Mouse (Mus musculus) hindlimb bud, embryonic 11.5 days (tissue): ENCODE measurements around the gene Stox2.
A peak's percentile ranks its signal among the peaks of the same experiment; 100 is the strongest.

Experiments used
- DNase-seq: peaks from one replicate; pipeline ENCODE4 v3.0.0-alpha.2; 2012; ENCODE audit warnings: low read depth, low spot score; ENCODE audit errors: extremely low spot score

Gene Stox2

GRCm38 (mm10) chr8:47243631-47244030 lies 202.5 kb downstream of the Stox2 start:
- no peak for DNase-seq

DNA sequence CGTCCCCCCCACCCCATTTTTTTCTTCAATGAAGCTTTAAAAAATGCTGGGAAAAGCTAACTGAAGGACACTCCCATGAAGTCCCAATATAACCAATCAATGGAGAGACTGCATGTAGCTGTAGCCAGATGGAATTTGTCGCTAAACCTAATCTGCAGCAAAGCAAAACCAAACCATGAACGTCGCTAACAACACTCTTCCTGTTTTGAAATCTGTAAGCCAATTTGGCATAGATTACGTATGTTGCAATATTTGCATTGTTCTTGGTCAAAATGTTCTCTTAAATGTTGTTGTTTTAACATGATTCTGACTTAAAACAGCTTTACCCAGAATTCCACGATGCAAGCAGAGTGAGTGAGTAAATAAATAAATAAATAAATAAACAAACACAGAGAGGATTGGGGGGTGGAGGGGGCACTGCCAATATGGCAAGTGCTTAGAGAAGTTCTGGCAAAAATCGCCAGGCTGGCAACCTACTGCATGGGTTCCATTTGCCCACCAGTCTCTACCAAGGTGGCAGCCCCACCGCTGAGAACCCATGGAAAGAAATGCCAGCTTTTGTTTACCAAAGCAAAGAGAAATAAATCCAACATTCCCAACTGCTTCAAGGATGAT lies 203.0 kb downstream of the Stox2 start:
- peak; percentile 10 for DNase-seq

GRCm38 (mm10) chr8:47242207-47243004 lies 203.8 kb downstream of the Stox2 start:
- peak; percentile 73 for DNase-seq

DNA sequence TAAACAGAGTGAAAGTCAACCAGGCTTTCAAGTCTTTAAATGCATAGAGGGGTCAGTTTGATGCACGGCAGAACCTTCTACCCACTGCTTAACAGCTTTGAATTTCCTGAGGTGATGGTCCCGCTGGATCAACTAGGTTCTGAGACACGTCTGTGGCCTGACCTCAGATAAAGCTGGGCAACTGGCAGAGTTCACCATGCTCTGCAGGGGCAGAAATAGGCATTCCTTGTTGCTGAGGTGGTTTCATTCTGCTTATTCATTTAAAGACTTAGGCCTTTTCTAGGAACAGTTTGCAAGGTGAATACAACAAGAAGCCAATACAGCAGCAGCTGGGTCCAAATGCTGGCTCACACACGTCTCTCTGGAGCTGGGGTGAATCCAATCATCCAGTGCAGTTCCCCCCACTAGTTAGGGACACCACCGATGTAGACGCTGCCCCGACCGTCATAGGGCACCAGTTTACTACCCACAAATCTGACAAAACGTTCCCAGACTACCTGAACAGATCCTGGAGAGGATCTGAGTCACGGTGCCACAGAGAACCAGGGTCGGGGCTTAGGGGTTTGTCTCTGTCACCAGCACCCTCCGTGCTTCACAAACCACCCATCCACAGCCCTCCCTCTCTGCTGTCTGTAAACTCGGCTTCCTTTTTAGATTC lies 204.6 kb downstream of the Stox2 start:
- no peak for DNase-seq

DNA sequence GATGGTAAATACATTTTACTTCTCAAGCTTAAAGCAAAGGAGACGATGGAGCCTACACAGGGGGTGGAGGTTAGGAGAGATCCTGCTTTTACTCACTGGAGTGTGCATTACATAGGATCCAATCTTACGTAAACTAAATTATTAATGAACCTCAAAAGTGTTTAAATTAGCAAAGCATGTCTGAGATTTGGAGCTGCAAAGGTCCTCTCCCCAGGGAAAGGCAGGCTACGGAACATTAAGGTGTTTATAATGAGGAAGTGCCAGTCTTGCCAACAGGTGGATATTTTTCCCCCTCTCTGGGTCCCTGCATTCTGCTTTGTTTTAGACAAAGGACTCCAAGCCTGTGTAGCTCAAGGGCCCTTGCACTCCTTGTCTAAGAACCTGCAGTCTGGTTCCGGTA lies 205.3 kb downstream of the Stox2 start:
- DNase-seq, result no peak

GRCm38 (mm10) chr8:47240266-47240665 lies 205.9 kb downstream of the Stox2 start:
- DNase-seq, result no peak

DNA sequence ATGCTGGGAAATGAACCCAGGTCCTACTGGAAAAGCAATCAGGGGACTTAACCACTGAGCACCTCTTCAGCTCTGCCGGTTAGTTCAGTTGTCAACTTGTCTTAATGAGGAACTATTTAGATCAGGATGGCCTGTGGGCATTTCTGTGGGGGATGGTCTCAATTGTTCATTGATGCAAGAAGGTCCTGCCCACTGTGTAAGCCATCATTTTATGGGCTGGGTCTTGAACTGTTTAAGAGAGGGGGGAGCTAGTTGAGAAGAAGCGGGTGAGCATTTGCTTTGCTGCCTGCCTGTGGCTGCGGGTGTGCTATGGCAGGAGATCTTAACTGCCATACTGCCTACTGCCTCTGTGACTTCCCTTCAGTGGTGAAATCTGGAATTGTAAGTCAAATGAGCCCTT lies 214.1 kb downstream of the Stox2 start:
- no peak for DNase-seq

DNA sequence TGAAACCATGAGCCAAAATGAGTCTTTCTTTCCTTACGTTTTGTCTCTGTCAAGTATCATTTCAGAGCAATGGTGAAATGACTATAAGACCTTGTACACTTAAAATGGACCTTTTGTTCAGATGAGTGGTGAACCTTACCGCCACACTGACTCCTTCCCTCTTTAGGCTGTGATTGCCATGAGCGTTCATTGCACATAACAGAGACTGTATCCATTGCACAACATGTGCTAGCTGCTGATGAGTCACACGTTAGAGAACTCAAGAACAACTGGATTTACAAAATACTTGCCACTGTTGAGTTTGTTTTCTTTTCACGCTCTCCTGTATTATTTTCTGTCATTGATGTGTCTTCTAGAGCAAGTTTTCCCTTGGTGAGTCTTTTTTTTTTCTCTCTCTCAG lies 216.1 kb downstream of the Stox2 start:
- DNase-seq, result no peak

GRCm38 (mm10) chr8:47221851-47222250 lies 224.3 kb downstream of the Stox2 start:
- DNase-seq, result no peak

DNA sequence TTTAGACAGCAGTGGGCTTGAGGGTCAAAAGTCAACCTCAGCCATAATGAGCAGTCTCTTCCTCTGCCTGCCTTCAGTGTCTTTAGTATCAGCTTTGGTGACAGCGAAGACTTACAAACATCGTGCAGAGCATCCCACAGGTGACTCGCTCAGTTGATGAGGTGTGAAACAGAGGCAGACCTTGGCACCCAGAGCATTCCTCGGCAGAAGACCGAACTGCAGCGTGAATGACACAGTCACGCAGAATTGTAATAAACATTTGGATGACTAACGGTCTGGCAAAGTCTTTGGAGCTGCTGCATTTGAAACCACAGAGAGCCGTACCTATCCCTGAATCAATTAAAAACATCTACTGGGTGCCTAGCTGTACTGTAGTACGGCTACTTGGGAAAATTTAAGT lies 225.0 kb downstream of the Stox2 start:
- no peak for DNase-seq

DNA sequence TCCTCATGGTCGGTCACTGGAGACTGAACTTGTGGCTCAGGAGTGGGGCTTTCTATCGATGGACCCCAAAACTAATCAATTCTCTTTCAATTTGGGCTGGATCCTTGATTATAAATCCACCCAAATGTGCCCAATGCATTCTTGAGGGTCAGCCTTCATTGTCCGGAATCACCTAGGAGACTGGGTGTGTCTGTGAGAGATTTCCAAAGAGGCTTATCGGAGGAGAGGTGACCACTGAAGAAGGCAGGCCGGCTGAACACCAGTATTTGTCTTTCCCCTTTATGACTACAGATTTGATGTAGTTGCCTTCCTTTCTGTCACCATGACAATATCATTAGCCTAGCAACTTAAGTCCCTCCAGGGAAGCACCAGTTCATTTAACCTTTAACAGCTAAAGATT lies 225.8 kb downstream of the Stox2 start:
- DNase-seq, result no peak

DNA sequence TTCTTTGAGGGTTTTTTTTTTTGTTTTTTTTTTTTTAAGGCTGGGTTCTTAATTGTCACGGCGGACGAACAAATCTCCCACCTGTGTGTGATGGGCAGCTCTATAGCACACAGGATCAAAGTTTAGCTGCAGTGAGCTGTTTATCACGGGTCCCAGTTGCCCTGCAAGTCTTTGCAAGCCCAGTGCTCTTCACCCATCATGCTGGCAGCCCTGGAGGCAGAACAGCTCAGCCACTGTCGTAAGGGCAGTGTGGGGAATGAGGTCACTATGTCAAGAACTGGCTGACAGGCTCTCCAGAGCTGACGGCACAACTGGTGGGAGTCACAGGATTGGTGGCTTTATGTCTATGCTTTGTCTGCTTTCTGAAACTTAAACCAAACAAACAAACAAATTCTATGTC lies 227.6 kb downstream of the Stox2 start:
- DNase-seq, result no peak

GRCm38 (mm10) chr8:47218021-47218420 lies 228.1 kb downstream of the Stox2 start:
- DNase-seq, result no peak

DNA sequence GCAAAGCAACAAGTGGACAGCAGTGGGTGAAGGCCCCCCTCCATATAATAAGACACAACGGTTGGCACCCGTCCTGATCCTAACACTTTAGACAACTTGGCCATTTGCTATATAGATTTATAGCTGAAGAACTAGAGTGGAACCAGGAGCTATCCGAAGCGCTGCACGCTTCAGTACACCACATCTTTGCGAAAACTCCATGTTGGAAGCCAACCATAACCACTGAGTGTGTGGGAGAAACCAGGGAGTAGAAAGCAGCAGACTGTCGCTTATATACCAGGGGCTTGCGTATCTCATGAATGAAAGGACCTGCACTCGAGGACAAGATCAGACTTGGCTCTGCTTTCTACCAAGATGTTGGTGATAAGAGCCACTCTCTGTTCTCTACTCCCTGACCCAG lies 234.0 kb downstream of the Stox2 start:
- DNase-seq, result no peak

GRCm38 (mm10) chr8:47211226-47211625 lies 234.9 kb downstream of the Stox2 start:
- peak; percentile 24 for DNase-seq

DNA sequence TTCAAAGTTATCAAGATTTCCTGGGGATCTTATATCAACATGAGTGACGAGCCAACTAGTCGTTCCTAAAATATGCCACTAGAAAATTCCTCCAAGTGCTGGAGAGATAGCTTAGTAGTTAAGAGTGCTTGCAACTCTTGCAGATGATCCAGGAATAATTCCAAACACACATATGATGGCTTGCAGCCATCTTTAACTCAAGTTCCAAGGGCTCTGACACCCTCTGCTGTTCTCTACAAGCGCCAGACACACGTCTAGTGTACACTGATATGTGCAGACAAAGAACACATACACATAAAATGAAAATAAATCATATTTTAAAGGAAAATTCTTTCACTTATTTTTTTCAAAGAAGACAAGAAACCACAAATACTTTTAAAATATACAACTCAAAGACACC lies 237.9 kb downstream of the Stox2 start:
- DNase-seq, result no peak

DNA sequence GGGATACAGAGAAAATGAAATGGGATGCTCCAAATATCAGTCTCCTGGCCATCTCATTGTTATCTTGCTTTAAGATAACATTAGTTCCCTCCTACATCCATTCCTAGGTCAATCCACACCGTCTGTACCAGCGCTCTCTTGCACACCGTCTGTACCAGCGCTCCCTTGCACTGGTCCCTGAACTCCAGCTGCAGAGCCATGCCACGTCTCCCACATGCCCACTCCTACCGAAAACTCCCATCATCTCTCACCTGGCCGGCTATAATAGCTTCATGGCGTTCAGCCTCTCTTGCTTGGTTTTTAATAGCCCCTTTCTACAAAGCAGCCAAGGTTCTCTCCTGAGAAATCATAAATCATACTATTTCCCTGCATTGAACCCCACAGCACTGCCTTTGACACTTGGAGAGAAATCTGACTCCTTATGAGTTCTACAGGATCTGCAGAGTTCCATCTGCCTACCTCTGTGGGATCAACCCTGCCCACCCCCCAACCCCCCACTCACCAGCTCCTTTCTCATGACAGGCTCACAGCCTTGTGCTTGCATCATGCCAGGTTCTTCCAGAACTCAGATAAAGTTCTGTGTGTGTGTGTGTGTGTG lies 239.4 kb downstream of the Stox2 start:
- no peak for DNase-seq

DNA sequence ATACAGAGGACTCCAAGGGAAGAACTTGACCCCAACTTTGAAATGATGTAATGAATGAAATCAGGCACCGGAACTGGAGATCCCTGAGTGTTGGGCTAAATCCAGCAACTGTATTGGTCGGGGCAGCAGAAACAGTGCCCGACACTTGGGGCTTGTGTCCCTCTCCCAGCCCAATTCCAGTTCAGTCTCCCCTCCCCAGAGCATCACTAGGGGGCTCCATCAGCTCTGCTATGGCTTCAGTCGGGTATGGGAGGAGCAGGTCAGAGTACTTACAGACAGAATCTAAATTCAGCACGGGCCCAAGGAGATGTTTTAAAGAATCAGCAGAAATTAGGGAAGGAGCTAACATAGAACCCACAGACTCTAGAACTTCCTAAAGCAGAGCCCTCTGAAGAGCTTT lies 240.7 kb downstream of the Stox2 start:
- DNase-seq, result no peak

DNA sequence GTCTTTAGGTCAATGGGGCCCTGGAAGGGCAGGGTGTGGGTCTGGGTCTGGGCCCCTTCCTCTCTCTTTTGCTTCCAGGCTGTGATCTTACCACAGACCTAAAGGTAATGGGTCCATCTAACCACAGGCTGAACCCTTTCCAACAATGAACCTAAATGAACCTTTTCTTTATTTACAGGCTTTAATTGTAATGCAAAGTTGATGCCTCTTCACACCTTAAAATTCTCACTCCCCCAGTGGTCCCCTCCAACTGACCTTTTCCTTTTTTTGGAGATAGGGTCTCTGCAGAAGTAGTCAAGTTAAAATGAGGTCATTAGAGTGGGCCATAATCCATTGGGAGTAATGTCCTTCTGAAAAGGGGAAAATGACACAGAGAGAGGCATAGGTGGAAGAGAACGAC lies 249.8 kb downstream of the Stox2 start:
- no peak for DNase-seq

DNA sequence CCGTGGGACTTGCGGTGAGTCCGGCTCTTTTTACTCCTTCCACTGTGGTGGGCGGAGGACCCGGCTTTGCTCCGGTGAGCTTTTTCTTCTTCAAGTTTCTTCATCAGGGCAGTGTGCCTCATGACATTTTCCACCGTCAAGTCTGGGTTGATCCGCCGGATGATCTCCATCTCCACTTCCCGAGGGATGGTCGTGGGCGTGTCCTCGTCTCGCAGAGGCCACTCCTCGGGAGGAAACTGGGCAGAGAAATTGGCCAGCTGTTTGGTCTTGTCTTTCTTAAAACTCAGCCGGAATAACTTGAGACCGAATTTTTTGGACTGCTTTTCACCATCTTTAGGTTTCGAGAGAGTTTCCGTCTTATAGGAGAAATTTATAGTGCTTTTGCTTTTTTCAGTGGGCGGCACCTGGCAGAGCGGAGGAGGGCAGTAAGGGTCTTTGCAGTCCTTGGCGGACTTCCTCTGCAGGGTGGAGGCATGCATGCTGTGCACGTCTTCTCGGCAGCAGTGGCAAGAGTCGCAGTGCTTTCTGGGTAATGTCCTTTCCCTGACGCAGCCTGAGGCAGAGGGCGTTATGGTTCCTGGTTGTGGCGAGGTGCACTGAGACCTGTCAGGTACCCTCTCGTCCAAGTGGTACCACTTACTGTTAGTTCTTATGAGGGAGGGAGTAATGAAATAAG lies 252.7 kb downstream of the Stox2 start:
- DNase-seq, result no peak
